ENCODE assay signal across 9 mouse cellular contexts in the genomic region with DNA sequence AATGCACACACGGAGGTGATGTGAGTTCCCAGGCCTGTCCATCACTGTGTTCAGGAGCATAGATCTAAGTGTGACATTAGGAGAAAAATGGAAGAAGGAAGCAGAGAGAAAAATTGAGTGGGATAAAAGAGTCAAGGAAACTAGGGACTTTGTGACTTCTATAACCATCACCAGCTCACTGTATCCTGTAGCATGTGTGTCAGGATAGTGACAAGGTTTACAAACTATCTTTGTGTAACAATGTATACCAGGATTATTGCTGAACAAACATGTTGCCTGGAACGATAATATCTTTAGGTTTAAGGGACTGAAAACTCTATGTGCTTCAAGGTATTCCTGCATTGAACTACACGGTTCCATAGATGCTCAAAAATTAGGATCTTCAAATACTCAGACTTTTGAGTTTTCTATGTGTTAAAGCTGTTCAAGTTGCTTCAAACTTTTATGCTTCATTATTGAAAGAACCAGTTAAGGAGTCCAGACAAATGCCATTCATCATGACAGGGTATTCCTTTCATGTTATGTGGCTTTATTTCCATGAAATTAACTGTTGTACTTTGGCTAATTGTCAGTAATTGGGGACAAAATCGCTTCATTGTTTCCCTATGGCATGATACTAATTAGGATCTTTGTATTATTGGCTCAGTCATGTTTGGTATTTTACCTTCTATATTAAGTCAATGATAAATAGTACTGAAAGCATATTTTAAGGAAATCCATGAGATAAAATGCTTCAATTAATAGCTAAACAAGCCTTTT.
DNase-seq lines count a peak whose midpoint lies in the region; ATAC-seq and TF ChIP-seq lines count a peak whose summit lies in the region.
"Had no signal": no experiment of that assay in that cellular context is flagged by ENCODE, and none has a peak within 500 bp of the region (broad histone marks: within the 10 kb centered on the region; RNA-seq: fewer than 3 reads in every experiment).

No protein-coding gene starts in this region.

- TF ChIP-seq POLR2A in ES-Bruce4 (IDR thresholded peaks at IDR 0.05; ENCODE audit: insufficient read depth, low read length) = no peak

- peaks cover 18% of the 10 kb centered on the region for H3K4me1 ChIP-seq in heart, embryonic 11.5 days (ENCODE audit: control insufficient read depth, insufficient read depth, low read length)
- peaks cover 2% of the 10 kb centered on the region for H3K4me1 ChIP-seq in ES-Bruce4 (ENCODE audit: control insufficient read depth, insufficient read depth, low read length)
- H3K4me1 ChIP-seq in forebrain, embryonic 12.5 days = peaks cover 69% of the 10 kb centered on the region
- peaks cover 71% of the 10 kb centered on the region for H3K4me1 ChIP-seq in midbrain, embryonic 12.5 days

- no peak for DNase-seq in heart, adult 18-20 months
- DNase-seq in ovary, postnatal 14 days (ENCODE audit: low spot score) = no peak
- no peak for DNase-seq in cerebellum, adult 9-10 months
- no peak for DNase-seq in thymus, postnatal 0 days (ENCODE audit: low spot score)
- DNase-seq: lung, adult 2 months had no signal

- no peaks in the 10 kb centered on the region for H3K9me3 ChIP-seq in heart, embryonic 11.5 days (replicated peaks; ENCODE audit: control insufficient read depth, low read length)
- no peaks in the 10 kb centered on the region for H3K9me3 ChIP-seq in ES-Bruce4 (replicated peaks; ENCODE audit: control insufficient read depth, insufficient read depth, low read length, poor library complexity, severe bottlenecking)
- H3K9me3 ChIP-seq in forebrain, embryonic 12.5 days = no peaks in the 10 kb centered on the region
- no peaks in the 10 kb centered on the region for H3K9me3 ChIP-seq in midbrain, embryonic 12.5 days

- no peaks in the 10 kb centered on the region for H3K27me3 ChIP-seq in heart, embryonic 11.5 days (ENCODE audit: control insufficient read depth, insufficient read depth, low read length)
- H3K27me3 ChIP-seq in ES-Bruce4 (ENCODE audit: control insufficient read depth, insufficient read depth, low read length, poor library complexity, severe bottlenecking) = no peaks in the 10 kb centered on the region
- no peaks in the 10 kb centered on the region for H3K27me3 ChIP-seq in forebrain, embryonic 12.5 days
- H3K27me3 ChIP-seq in midbrain, embryonic 12.5 days = no peaks in the 10 kb centered on the region

- no peak for TF ChIP-seq EP300 in ES-Bruce4 (IDR thresholded peaks at IDR 0.05; ENCODE audit: insufficient read depth, low read depth, low read length)

- peak overlapping the region; percentile 71; the same call in 1 of the 2 replicates for H3K4me2 ChIP-seq in heart, embryonic 11.5 days
- H3K4me2 ChIP-seq in forebrain, embryonic 12.5 days = peak overlapping the region; percentile 66
- H3K4me2 ChIP-seq in midbrain, embryonic 12.5 days (replicated peaks) = peak overlapping the region; percentile 66

- ATAC-seq in heart, embryonic 11.5 days (replicated peaks; ENCODE audit: insufficient number of reproducible peaks, low FRiP score, low TSS enrichment) = no peak
- ATAC-seq in forebrain, embryonic 12.5 days (ENCODE audit: low FRiP score) = no peak
- ATAC-seq in midbrain, embryonic 12.5 days (ENCODE audit: low FRiP score, low read depth) = no peak

- H3K9ac ChIP-seq in heart, embryonic 11.5 days (ENCODE audit: low read depth, low read length) = peak overlapping the region; percentile 77; the same call in 1 of the 2 replicates
- no peak overlapping the region for H3K9ac ChIP-seq in ES-Bruce4 (ENCODE audit: low read depth, poor library complexity, severe bottlenecking)
- peak overlapping the region; percentile 48; the same call in 1 of the 2 replicates for H3K9ac ChIP-seq in forebrain, embryonic 12.5 days
- peak overlapping the region; percentile 53 for H3K9ac ChIP-seq in midbrain, embryonic 12.5 days (replicated peaks)

- TF ChIP-seq CTCF in ES-Bruce4 (IDR thresholded peaks at IDR 0.05; ENCODE audit: low read depth, low read length) = no peak

- H3K36me3 ChIP-seq in heart, embryonic 11.5 days (ENCODE audit: control insufficient read depth, insufficient read depth, low read length) = no peaks in the 10 kb centered on the region
- H3K36me3 ChIP-seq in ES-Bruce4 (ENCODE audit: control insufficient read depth, insufficient read depth, low read length, poor library complexity, severe bottlenecking) = no peaks in the 10 kb centered on the region
- H3K36me3 ChIP-seq in forebrain, embryonic 12.5 days (replicated peaks) = 0 out of 2 replicates have a peak, but pooled peaks cover 3% of the 10 kb centered on the region
- no peaks in the 10 kb centered on the region for H3K36me3 ChIP-seq in midbrain, embryonic 12.5 days

- peak overlapping the region; percentile 74 for H3K27ac ChIP-seq in heart, embryonic 11.5 days (ENCODE audit: low read depth, low read length)
- H3K27ac ChIP-seq in ES-Bruce4 (ENCODE audit: insufficient read depth, low read length) = peak overlapping the region; percentile 44; the same call in 1 of the 2 replicates
- peak overlapping the region; percentile 94 for H3K27ac ChIP-seq in forebrain, embryonic 12.5 days
- peak overlapping the region; percentile 97 for H3K27ac ChIP-seq in midbrain, embryonic 12.5 days (replicated peaks)

- 65% methylated on average over 4 of the region's 4 CpGs for WGBS in heart, embryonic 11.5 days (ENCODE audit: insufficient replicate concordance)
- 8% methylated on average over 4 of the region's 4 CpGs for WGBS in forebrain, embryonic 12.5 days
- 22% methylated on average over 4 of the region's 4 CpGs for WGBS in midbrain, embryonic 12.5 days

- H3K4me3 ChIP-seq in heart, embryonic 11.5 days (ENCODE audit: low read depth, low read length) = no peak overlapping the region
- H3K4me3 ChIP-seq in ES-Bruce4 (ENCODE audit: low read depth, low read length) = no peak overlapping the region
- no peak overlapping the region; the same call in 1 of the 2 replicates for H3K4me3 ChIP-seq in forebrain, embryonic 12.5 days (replicated peaks)
- peak overlapping the region; percentile 35 for H3K4me3 ChIP-seq in midbrain, embryonic 12.5 days

Comparison
In these comparisons a context has a peak if more than half of its experiments do, and no peak if none do; other contexts are left out.
1. H3K27ac ChIP-seq: peak in every context shown above with its lines; median percentile 97 in midbrain, embryonic 12.5 days; 94 in forebrain, embryonic 12.5 days; 74 in heart, embryonic 11.5 days; 44 in ES-Bruce4.